Mouse (Mus musculus) embryonic fibroblast, embryonic 13.5 days (primary cell): ENCODE data around the gene Tmbim1.

ENCODE experiments used
- CTCF ChIP-seq: IDR thresholded peaks from 2 replicates; pipeline ENCODE4 v1.5.1; 2011; ENCODE audit warnings: mild to moderate bottlenecking, control low read depth, low read length, moderate library complexity, borderline replicate concordance; ENCODE audit not compliant: insufficient read depth
- POLR2A ChIP-seq: IDR thresholded peaks from 2 replicates; pipeline ENCODE4 v1.6.1; 2011; ENCODE audit warnings: low read depth, mild to moderate bottlenecking, control low read depth, low read length, moderate library complexity

- TF ChIP-seq CTCF = no peak
- no peak for TF ChIP-seq POLR2A
These were observed 34.5 kb upstream of the Tmbim1 start for GRCm38 (mm10) chr1:74339917-74340316.
